Mouse (Mus musculus) MEL (cell line): Measurements from ENCODE around the gene Ubtd2. TPM values are rescaled to one million over a fixed set of nuclear protein-coding genes. Genes with fewer than 3 reads are reported as not detected.
A peak's percentile ranks its signal among the peaks of the same experiment; 100 is the strongest.

Experiments used
- DNase-seq: peaks from one replicate; pipeline ENCODE4 v3.0.0; 2011; ENCODE audit warnings: low read depth, low spot score
- H3K27ac ChIP-seq: 2 replicates; pipeline ENCODE4 v1.5.1; 2012; ENCODE audit warnings: low read depth, mild to moderate bottlenecking, control low read depth, low read length, moderate library complexity; ENCODE audit not compliant: control insufficient read depth
- H3K27me3 ChIP-seq, 2 experiments: fragments of 150-350 bp in 1 of 2; sonication (generic) in 1 of 2; 2 replicates each; pipeline ENCODE4 v1.6.1; 2012; ENCODE audit warnings: low read length in 2 of 2, mild to moderate bottlenecking in 2 of 2, improper control_type of control experiment in 1 of 2, moderate library complexity in 1 of 2; ENCODE audit not compliant: insufficient read depth in 2 of 2, control insufficient read depth in 1 of 2
- H3K36me3 ChIP-seq, 2 experiments: 2 replicates each; pipeline ENCODE4 v1.6.1; 2012 to 2014; ENCODE audit warnings: low read length in 2 of 2, improper control_type of control experiment in 1 of 2, inconsistent platforms in 1 of 2, mild to moderate bottlenecking in 1 of 2; ENCODE audit not compliant: insufficient read depth in 2 of 2, control insufficient read depth in 1 of 2
- H3K4me1 ChIP-seq, 2 experiments: fragments of 150-350 bp in 1 of 2; sonication (generic) in 1 of 2; 2 replicates each; pipeline ENCODE4 v1.6.1; 2012; ENCODE audit warnings: low read length in 2 of 2, improper control_type of control experiment in 1 of 2, mild to moderate bottlenecking in 1 of 2; ENCODE audit not compliant: insufficient read depth in 2 of 2, control insufficient read depth in 1 of 2
- H3K4me3 ChIP-seq, 2 experiments: fragments of 150-350 bp in 1 of 2; sonication (generic) in 1 of 2; 2 replicates each; pipeline ENCODE4 v1.5.1; 2012; ENCODE audit warnings: low read depth in 2 of 2, low read length in 2 of 2, mild to moderate bottlenecking in 2 of 2, moderate library complexity in 2 of 2, control low read depth in 1 of 2, improper control_type of control experiment in 1 of 2; ENCODE audit not compliant: control insufficient read depth in 1 of 2, insufficient read depth in 1 of 2
- H3K79me2 ChIP-seq: 2 replicates; pipeline ENCODE4 v1.6.1; 2012; ENCODE audit warnings: mild to moderate bottlenecking, low read length, moderate library complexity; ENCODE audit not compliant: control insufficient read depth, poor library complexity, insufficient read depth
- H3K9ac ChIP-seq: 2 replicates; pipeline ENCODE4 v1.6.1; 2012; ENCODE audit warnings: low read depth, mild to moderate bottlenecking, control low read depth, low read length, moderate library complexity; ENCODE audit not compliant: control insufficient read depth, poor library complexity, severe bottlenecking
- H3K9me3 ChIP-seq: fragments of 150-350 bp; sonication (generic); replicated peaks from 2 replicates; pipeline ENCODE4 v1.6.1; 2012; ENCODE audit warnings: mild to moderate bottlenecking, low read length, improper control_type of control experiment, moderate library complexity; ENCODE audit not compliant: insufficient read depth
- CHD1 ChIP-seq: IDR thresholded peaks from 2 replicates; pipeline ENCODE4 v1.6.1; 2012; ENCODE audit warnings: low read depth, mild to moderate bottlenecking, inconsistent platforms, low read length, improper control_type of control experiment
- CHD2 ChIP-seq: IDR thresholded peaks from 2 replicates; pipeline ENCODE4 v1.6.1; 2011; ENCODE audit warnings: low read length, improper control_type of control experiment
- CTCF ChIP-seq, 3 experiments: IDR thresholded peaks in 2 of 3; conservative IDR thresholded peaks in 1 of 3; 2 replicates each; pipeline ENCODE4 v1.5.1; 2011 to 2012; ENCODE audit warnings: low read length in 3 of 3, low read depth in 2 of 3, mild to moderate bottlenecking in 2 of 3, improper control_type of control experiment in 1 of 3, inconsistent platforms in 1 of 3, mixed read lengths in 1 of 3, moderate library complexity in 1 of 3; ENCODE audit not compliant: control insufficient read depth in 1 of 3, insufficient read depth in 1 of 3, poor library complexity in 1 of 3, severe bottlenecking in 1 of 3
- E2F4 ChIP-seq: IDR thresholded peaks from 2 replicates; pipeline ENCODE4 v1.6.1; 2011; ENCODE audit warnings: low read depth, low read length, improper control_type of control experiment, borderline replicate concordance
- ELF1 ChIP-seq: IDR thresholded peaks from 2 replicates; pipeline ENCODE4 v1.6.1; 2014; ENCODE audit warnings: low read depth, mild to moderate bottlenecking, inconsistent platforms, low read length, improper control_type of control experiment, moderate library complexity
- EP300 ChIP-seq, 2 experiments: IDR thresholded peaks; 2 replicates each; pipeline ENCODE4 v1.6.1; 2011; ENCODE audit warnings: improper control_type of control experiment in 2 of 2, low read length in 2 of 2, low read depth in 1 of 2, mild to moderate bottlenecking in 1 of 2
- ETS1 ChIP-seq: IDR thresholded peaks from 2 replicates; pipeline ENCODE4 v1.6.1; 2012; ENCODE audit warnings: low read depth, mild to moderate bottlenecking, inconsistent platforms, low read length, improper control_type of control experiment, moderate library complexity
- GABPA ChIP-seq: IDR thresholded peaks from 2 replicates; pipeline ENCODE4 v1.6.1; 2012; ENCODE audit warnings: low read depth, mild to moderate bottlenecking, inconsistent platforms, low read length, improper control_type of control experiment, moderate library complexity
- GATA1 ChIP-seq: IDR thresholded peaks from 2 replicates; pipeline ENCODE4 v1.6.1; 2011; ENCODE audit warnings: low read depth, low read length, improper control_type of control experiment
- JUND ChIP-seq: IDR thresholded peaks from 2 replicates; pipeline ENCODE4 v1.6.1; 2011; ENCODE audit warnings: low read depth, mild to moderate bottlenecking, improper control_type of control experiment, low read length
- KAT2A ChIP-seq: conservative IDR thresholded peaks from 2 replicates; pipeline ENCODE4 v1.6.1; 2012; ENCODE audit warnings: low read depth, low read length, improper control_type of control experiment, inconsistent platforms
- MAFK ChIP-seq: IDR thresholded peaks from 2 replicates; pipeline ENCODE4 v1.6.1; 2011; ENCODE audit warnings: low read depth, mild to moderate bottlenecking, low read length, improper control_type of control experiment, borderline replicate concordance
- MAZ ChIP-seq: IDR thresholded peaks from 2 replicates; pipeline ENCODE4 v1.6.1; 2012; ENCODE audit warnings: low read depth, mild to moderate bottlenecking, inconsistent platforms, low read length, improper control_type of control experiment
- MEF2A ChIP-seq: IDR thresholded peaks from 2 replicates; pipeline ENCODE4 v1.6.1; 2014; ENCODE audit warnings: low read depth, mild to moderate bottlenecking, inconsistent platforms, low read length, improper control_type of control experiment; ENCODE audit not compliant: poor library complexity, insufficient replicate concordance, severe bottlenecking; ENCODE audit errors: extremely low read depth
- MXI1 ChIP-seq: IDR thresholded peaks from 2 replicates; pipeline ENCODE4 v1.6.1; 2011; ENCODE audit warnings: mild to moderate bottlenecking, low read depth, low read length, improper control_type of control experiment
- MYB ChIP-seq: IDR thresholded peaks from 2 replicates; pipeline ENCODE4 v1.6.1; 2011; ENCODE audit warnings: mild to moderate bottlenecking, low read depth, low read length, improper control_type of control experiment
- MYC ChIP-seq: IDR thresholded peaks from 2 replicates; pipeline ENCODE4 v1.6.1; 2011; ENCODE audit warnings: low read depth, mild to moderate bottlenecking, low read length, improper control_type of control experiment, moderate library complexity
- NELFE ChIP-seq: IDR thresholded peaks from 2 replicates; pipeline ENCODE4 v1.6.1; 2011; ENCODE audit warnings: low read depth, low read length, improper control_type of control experiment
- NRF1 ChIP-seq: IDR thresholded peaks from 2 replicates; pipeline ENCODE4 v1.6.1; 2014; ENCODE audit warnings: low read depth, mild to moderate bottlenecking, inconsistent platforms, low read length, improper control_type of control experiment, moderate library complexity; ENCODE audit not compliant: poor library complexity, insufficient read depth, severe bottlenecking
- POLR2A ChIP-seq, 2 experiments: IDR thresholded peaks; 2 replicates each; pipeline ENCODE4 v1.6.1; 2011 to 2012; ENCODE audit warnings: low read length in 2 of 2, mild to moderate bottlenecking in 2 of 2, control low read depth in 1 of 2, improper control_type of control experiment in 1 of 2, low read depth in 1 of 2, moderate library complexity in 1 of 2; ENCODE audit not compliant: control insufficient read depth in 1 of 2, insufficient read depth in 1 of 2, poor library complexity in 1 of 2
- POLR2AphosphoS2 ChIP-seq: IDR thresholded peaks from 2 replicates; pipeline ENCODE4 v1.6.1; 2011; ENCODE audit warnings: low read length, improper control_type of control experiment
- POLR2AphosphoS5 ChIP-seq: IDR thresholded peaks from 2 replicates; pipeline ENCODE4 v1.6.1; 2012; ENCODE audit warnings: low read depth, borderline replicate concordance, mild to moderate bottlenecking, inconsistent platforms, low read length, moderate library complexity, mixed read lengths
- RAD21 ChIP-seq: IDR thresholded peaks from 2 replicates; pipeline ENCODE4 v1.6.1; 2011; ENCODE audit warnings: mild to moderate bottlenecking, low read depth, low read length, improper control_type of control experiment
- RCOR1 ChIP-seq: IDR thresholded peaks from 2 replicates; pipeline ENCODE4 v1.6.1; 2012; ENCODE audit warnings: low read depth, mild to moderate bottlenecking, inconsistent platforms, low read length, improper control_type of control experiment
- SIN3A ChIP-seq: IDR thresholded peaks from 2 replicates; pipeline ENCODE4 v1.6.1; 2012; ENCODE audit warnings: low read length, improper control_type of control experiment, inconsistent platforms
- SMC3 ChIP-seq: IDR thresholded peaks from 2 replicates; pipeline ENCODE4 v1.6.1; 2011; ENCODE audit warnings: low read depth, low read length, improper control_type of control experiment
- TAL1 ChIP-seq: IDR thresholded peaks from 2 replicates; pipeline ENCODE4 v1.6.1; 2012; ENCODE audit warnings: mild to moderate bottlenecking, inconsistent platforms, low read length, moderate library complexity, mixed read lengths
- TBP ChIP-seq: IDR thresholded peaks from 2 replicates; pipeline ENCODE4 v1.8.0; 2011; ENCODE audit warnings: low read depth, low read length, improper control_type of control experiment
- TCF12 ChIP-seq: IDR thresholded peaks from 2 replicates; pipeline ENCODE4 v1.6.1; 2014; ENCODE audit warnings: low read depth, mild to moderate bottlenecking, inconsistent platforms, low read length, improper control_type of control experiment, moderate library complexity
- UBTF ChIP-seq: IDR thresholded peaks from 2 replicates; pipeline ENCODE4 v1.6.1; 2012; ENCODE audit warnings: low read depth, mild to moderate bottlenecking, inconsistent platforms, low read length, improper control_type of control experiment, moderate library complexity, borderline replicate concordance; ENCODE audit not compliant: insufficient read depth
- USF1 ChIP-seq: IDR thresholded peaks from 2 replicates; pipeline ENCODE4 v1.6.1; 2014; ENCODE audit warnings: low read depth, mild to moderate bottlenecking, inconsistent platforms, low read length, improper control_type of control experiment, moderate library complexity
- USF2 ChIP-seq, 2 experiments: IDR thresholded peaks; 2 replicates each; pipeline ENCODE4 v1.6.1; 2011 to 2012; ENCODE audit warnings: improper control_type of control experiment in 2 of 2, low read length in 2 of 2, borderline replicate concordance in 1 of 2, inconsistent platforms in 1 of 2, low read depth in 1 of 2, mild to moderate bottlenecking in 1 of 2; ENCODE audit not compliant: insufficient read depth in 1 of 2
- ZC3H11A ChIP-seq: IDR thresholded peaks from 2 replicates; pipeline ENCODE4 v1.6.1; 2012; ENCODE audit warnings: low read depth, mild to moderate bottlenecking, inconsistent platforms, low read length, improper control_type of control experiment
- ZKSCAN1 ChIP-seq: IDR thresholded peaks from 2 replicates; pipeline ENCODE4 v1.6.1; 2012; ENCODE audit warnings: low read depth, mild to moderate bottlenecking, inconsistent platforms, low read length, improper control_type of control experiment, moderate library complexity
- ZMIZ1 ChIP-seq: IDR thresholded peaks from 2 replicates; pipeline ENCODE4 v1.6.1; 2012; ENCODE audit warnings: low read depth, mild to moderate bottlenecking, inconsistent platforms, low read length, improper control_type of control experiment, moderate library complexity
- ZNF384 ChIP-seq: IDR thresholded peaks from 2 replicates; pipeline ENCODE4 v1.6.1; 2012; ENCODE audit warnings: low read depth, mild to moderate bottlenecking, inconsistent platforms, low read length, improper control_type of control experiment
- polyA plus RNA-seq, 2 experiments: library from polyadenylated mRNA; stranded (reverse) in 1 of 2; unstranded in 1 of 2; fragments of >175 nt in 1 of 2; fragments of >200 nt in 1 of 2; gene quantifications; 2 replicates each; pipeline versions ENCODE4 v1.2.1 to v1.2.4; 2012; ENCODE audit warnings: low replicate concordance in 2 of 2, low read depth in 1 of 2; ENCODE audit not compliant: insufficient read length in 2 of 2, insufficient read depth in 1 of 2, missing spikeins in 1 of 2
- total RNA-seq: library from RNA; depleted of rRNA; stranded (reverse); fragments of 300-350 nt; gene quantifications from 2 replicates; pipeline ENCODE4 v1.2.3, GENCODE M21; 2012

The Ubtd2 gene
- total and polyA plus RNA-seq, 3 experiments = 25.7 to 28.7 TPM; not detected in 1

GRCm38 (mm10) chr11:32532765-32533481 is 77.8 kb downstream of the Ubtd2 start, which contains the start of gene Stk10:
Gene Stk10 (plus strand): TSS chr11:32533305.
- peaks cover 0 to 7% of the 10 kb centered on the region in 2 experiments; a peak in 2 of 4 replicates for H3K36me3 ChIP-seq
- H3K4me1 ChIP-seq = peaks cover 0 to 14% of the 10 kb centered on the region in 2 experiments; a peak in 2 of 4 replicates
- peak within 1 kb of the TSS; percentile 96 for H3K9ac ChIP-seq
- H3K27ac ChIP-seq = peak within 1 kb of the TSS; percentile 60
- H3K4me3 ChIP-seq = peak within 1 kb of the TSS; percentile 88 to 99
- no peaks in the 10 kb centered on the region for H3K9me3 ChIP-seq
- peaks cover 8% of the 10 kb centered on the region for H3K79me2 ChIP-seq
- H3K27me3 ChIP-seq = no peaks in the 10 kb centered on the region
- DNase-seq = peak; percentile 93
- TF ChIP-seq ELF1 = peak; percentile 75
- no peak for TF ChIP-seq GATA1
- no peak for TF ChIP-seq TAL1
- peak; percentile 54; the same call in 1 of the 2 replicates for TF ChIP-seq E2F4
- TF ChIP-seq CHD1 = no peak
- TF ChIP-seq MEF2A = no peak
- peak; percentile 50; the same call in 1 of the 2 replicates for TF ChIP-seq MYC
- TF ChIP-seq EP300 (IDR thresholded peaks at IDR 0.05; ENCODE audit: low read depth in 1 of 2, low read length in 2 of 2) = no peak
- no peak for TF ChIP-seq CHD2
- peak; percentile 27; the same call in 1 of the 2 replicates for TF ChIP-seq MYB
- TF ChIP-seq GABPA = no peak
- TF ChIP-seq ZC3H11A = no peak
- TF ChIP-seq USF1 = no peak
- TF ChIP-seq MXI1 = peak; percentile 87
- no peak for TF ChIP-seq RCOR1
- no peak for TF ChIP-seq USF2 (IDR thresholded peaks at IDR 0.05; ENCODE audit: borderline replicate concordance in 1 of 2, insufficient read depth in 1 of 2, low read depth in 1 of 2, low read length in 2 of 2)
- TF ChIP-seq MAZ = peak; percentile 25; the same call in 1 of the 2 replicates
- TF ChIP-seq JUND = no peak
- TF ChIP-seq MAFK = no peak
- peak; percentile 4; the same call in 1 of the 2 replicates for TF ChIP-seq ETS1
- TF ChIP-seq TCF12 = peak; percentile 66
- TF ChIP-seq ZKSCAN1 = no peak
- TF ChIP-seq RAD21 = no peak
- TF ChIP-seq NRF1 = peak; percentile 65
- TF ChIP-seq POLR2AphosphoS5 = no peak
- TF ChIP-seq KAT2A = no peak; the same call in 1 of the 2 replicates
- TF ChIP-seq POLR2AphosphoS2 = no peak
- peak; percentile 10; the same call in 1 of the 2 replicates for TF ChIP-seq TBP
- no peak for TF ChIP-seq ZNF384
- TF ChIP-seq UBTF = 0 out of 2 replicates have a peak, but pooled peaks have one; percentile 48
- TF ChIP-seq NELFE = peak; percentile 91
- TF ChIP-seq POLR2A (IDR thresholded peaks at IDR 0.05; ENCODE audit: control insufficient read depth in 1 of 2, insufficient read depth in 1 of 2, low read depth in 1 of 2, low read length in 2 of 2, poor library complexity in 1 of 2) = peak; percentile 90
- peak; percentile 85; the same call in 1 of the 2 replicates for TF ChIP-seq ZMIZ1
- TF ChIP-seq CTCF (IDR thresholded peaks at IDR 0.05 in 2 of 3, conservative IDR thresholded peaks at IDR 0.05 in 1 of 3; ENCODE audit: control insufficient read depth in 1 of 3, insufficient read depth in 1 of 3, low read depth in 2 of 3, low read length in 3 of 3, poor library complexity in 1 of 3, severe bottlenecking in 1 of 3) = no peak
- no peak for TF ChIP-seq SMC3
- peak; percentile 80 for TF ChIP-seq SIN3A
